ENCODE assay signal across 8 mouse cellular contexts in the genomic region with DNA sequence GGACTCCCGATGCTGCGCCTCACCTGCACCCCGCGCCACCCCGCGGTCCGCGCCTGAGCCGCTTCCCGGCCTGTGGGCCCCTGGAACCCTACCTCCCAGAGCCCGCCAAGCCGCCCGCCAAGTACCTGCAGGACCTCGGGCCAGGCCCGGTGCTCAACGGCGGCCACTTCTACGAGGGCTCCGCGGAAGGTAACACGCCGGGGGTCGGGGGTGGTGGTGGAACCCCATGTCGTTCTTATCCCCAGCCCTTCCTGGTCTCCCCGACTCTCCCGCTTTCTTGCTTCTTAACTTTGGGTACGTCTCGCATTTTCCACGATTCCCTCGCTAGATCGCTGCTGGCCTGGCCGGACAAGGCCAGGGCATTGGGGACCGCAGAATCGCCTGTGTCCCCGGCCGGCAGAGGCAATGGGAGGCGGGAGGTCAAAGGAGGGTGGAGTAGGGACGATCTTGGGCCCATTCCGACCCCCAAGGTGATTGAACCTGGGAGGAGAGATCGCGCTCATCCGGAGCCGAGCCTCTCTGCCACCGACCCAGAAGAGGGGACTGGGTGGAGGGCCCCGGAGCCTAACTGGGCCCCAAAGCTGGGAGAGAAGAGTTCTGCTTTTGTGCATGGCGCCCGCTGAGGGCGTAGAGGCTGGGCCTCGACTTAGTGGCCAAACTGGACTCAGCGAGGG. TPM values are rescaled to one million over a fixed set of nuclear protein-coding genes. Genes with fewer than 3 reads are reported as not detected.
DNase-seq lines count a peak whose midpoint lies in the region; ATAC-seq and TF ChIP-seq lines count a peak whose summit lies in the region.

No protein-coding gene starts in this region.

- TF ChIP-seq POLR2A in heart, adult 2 months (IDR thresholded peaks at IDR 0.05; ENCODE audit: insufficient read depth, low read depth, low read length) = no peak

- peaks cover 40% of the 10 kb centered on the region for H3K27me3 ChIP-seq in heart, adult 2 months (ENCODE audit: control insufficient read depth, insufficient read depth, low read length)
- H3K27me3 ChIP-seq in hindbrain, embryonic 12.5 days = peaks cover 91% of the 10 kb centered on the region
- H3K27me3 ChIP-seq in midbrain, embryonic 13.5 days = peaks cover 91% of the 10 kb centered on the region

- H3K79me2 ChIP-seq in heart, adult 2 months (replicated peaks; ENCODE audit: control insufficient read depth, insufficient read depth, low read length) = no peaks in the 10 kb centered on the region

- H3K27ac ChIP-seq in heart, adult 2 months = no peak overlapping the region
- H3K27ac ChIP-seq in hindbrain, embryonic 12.5 days = no peak overlapping the region
- H3K27ac ChIP-seq in midbrain, embryonic 13.5 days = no peak overlapping the region

- peak overlapping the region; percentile 66 for H3K4me2 ChIP-seq in hindbrain, embryonic 12.5 days (replicated peaks)
- H3K4me2 ChIP-seq in midbrain, embryonic 13.5 days (replicated peaks) = peak overlapping the region; percentile 60

- no peak overlapping the region for H3K9ac ChIP-seq in heart, adult 2 months (ENCODE audit: low read depth, low read length)
- peak overlapping the region; percentile 54 for H3K9ac ChIP-seq in hindbrain, embryonic 12.5 days
- peak overlapping the region; percentile 53 for H3K9ac ChIP-seq in midbrain, embryonic 13.5 days (replicated peaks)

- H3K36me3 ChIP-seq in heart, adult 2 months (ENCODE audit: control insufficient read depth, insufficient read depth, low read length) = no peaks in the 10 kb centered on the region
- H3K36me3 ChIP-seq in hindbrain, embryonic 12.5 days = no peaks in the 10 kb centered on the region
- H3K36me3 ChIP-seq in midbrain, embryonic 13.5 days = no peaks in the 10 kb centered on the region

- 0 out of 2 replicates have a peak, but pooled peaks have one; percentile 10 for ATAC-seq in hindbrain, embryonic 12.5 days (ENCODE audit: low FRiP score)
- peak; percentile 38; the same call in 1 of the 2 replicates for ATAC-seq in midbrain, embryonic 13.5 days

- no peak for TF ChIP-seq CTCF in heart, adult 2 months (IDR thresholded peaks at IDR 0.05)

- no peak for TF ChIP-seq EP300 in heart, adult 2 months (IDR thresholded peaks at IDR 0.05; ENCODE audit: insufficient read depth, low read depth, low read length)

- H3K4me1 ChIP-seq in heart, adult 2 months (ENCODE audit: control insufficient read depth, insufficient read depth, low read length) = peaks cover 1% of the 10 kb centered on the region; the same call in 1 of the 2 replicates
- peaks cover 18% of the 10 kb centered on the region for H3K4me1 ChIP-seq in hindbrain, embryonic 12.5 days
- peaks cover 22% of the 10 kb centered on the region for H3K4me1 ChIP-seq in midbrain, embryonic 13.5 days (replicated peaks)

- intact Hi-C loops in heart, adult 2 months (cut with DNase I) = no loop called here
- intact Hi-C loops in heart, postnatal 25 days (cut with DNase I) = no loop called here
- intact Hi-C loops in left cerebral cortex, postnatal 36 days (cut with DNase I) = loop anchor here (10.0 kb wide), 1 partner anchor 241 kb away; no protein-coding TSS in a partner anchor

- no peaks in the 10 kb centered on the region for H3K9me3 ChIP-seq in hindbrain, embryonic 12.5 days (replicated peaks)
- H3K9me3 ChIP-seq in midbrain, embryonic 13.5 days = no peaks in the 10 kb centered on the region

- peak overlapping the region; percentile 14; the same call in 1 of the 2 replicates for H3K4me3 ChIP-seq in heart, adult 2 months
- H3K4me3 ChIP-seq in hindbrain, embryonic 12.5 days = peak overlapping the region; percentile 37
- H3K4me3 ChIP-seq in midbrain, embryonic 13.5 days (replicated peaks) = peak overlapping the region; percentile 38

- peak in 1 of 2 experiments; percentile 45 for DNase-seq in heart, adult 2 months
- no peak for DNase-seq in heart, postnatal 25 days (ENCODE audit: low spot score)
- peak; percentile 57 for DNase-seq in embryo, embryonic 11 days
- no peak for DNase-seq in left cerebral cortex, postnatal 36 days (ENCODE audit: low spot score in 2 of 2)
- DNase-seq in ovary, adult 18-20 months (ENCODE audit: low spot score) = no peak
- DNase-seq in adipocyte (ENCODE audit: low spot score) = no peak

- WGBS in heart, adult 2 months = 3% methylated on average over 49 of the region's 50 CpGs
- under 1% methylated on average over 50 of the region's 50 CpGs for WGBS in hindbrain, embryonic 12.5 days
- under 1% methylated on average over 50 of the region's 50 CpGs for WGBS in midbrain, embryonic 13.5 days

RNA-seq across cellular contexts. Expression of a gene that starts 0.6 kb away (rescaled TPM):
- not detected for total RNA-seq in heart, adult 2 months (2021)
- polyA plus RNA-seq in heart, adult 2 months (2012; rRNA removed) = not detected in 2 replicates
- total RNA-seq in heart, postnatal 25 days (2021) = not detected
- 0.40 and 0.60 TPM in 2 replicates for polyA plus RNA-seq in hindbrain, embryonic 12.5 days (2016; fragmentation: Nextera tagmentation; extraction: Ambion mirVana)
- polyA plus RNA-seq in midbrain, embryonic 13.5 days (2015; fragmentation: Nextera tagmentation; extraction: Ambion mirVana) = 0.49 and 1.2 TPM in 2 replicates
- 1 to 10 TPM in 1 of 2 experiments, under 1 TPM in 1; 0.96 to 1.5 TPM for total RNA-seq in left cerebral cortex, postnatal 36 days (2021)

RNA-seq across cellular contexts. Expression of a gene that starts 35.7 kb away (rescaled TPM):
- total RNA-seq in heart, adult 2 months (2021) = not detected
- not detected in 2 replicates for polyA plus RNA-seq in heart, adult 2 months (2012; rRNA removed)
- not detected for total RNA-seq in heart, postnatal 25 days (2021)
- not detected in 2 replicates for polyA plus RNA-seq in hindbrain, embryonic 12.5 days (2016; fragmentation: Nextera tagmentation; extraction: Ambion mirVana)
- not detected in 2 replicates for polyA plus RNA-seq in midbrain, embryonic 13.5 days (2015; fragmentation: Nextera tagmentation; extraction: Ambion mirVana)
- total RNA-seq in left cerebral cortex, postnatal 36 days (2021) = not detected

RNA-seq across cellular contexts. Expression of a gene that starts 36.1 kb away (rescaled TPM):
- total RNA-seq in heart, adult 2 months (2021) = 10 to 100 TPM; 19.9 to 21.2 TPM
- polyA plus RNA-seq in heart, adult 2 months (2012; rRNA removed) = 35.1 and 46.6 TPM in 2 replicates
- 10 to 100 TPM; 18.8 to 21.9 TPM for total RNA-seq in heart, postnatal 25 days (2021)
- 122 and 126 TPM in 2 replicates for polyA plus RNA-seq in hindbrain, embryonic 12.5 days (2016; fragmentation: Nextera tagmentation; extraction: Ambion mirVana)
- 152 and 156 TPM in 2 replicates for polyA plus RNA-seq in midbrain, embryonic 13.5 days (2015; fragmentation: Nextera tagmentation; extraction: Ambion mirVana)
- total RNA-seq in left cerebral cortex, postnatal 36 days (2021) = 10 to 100 TPM; 58.0 to 63.7 TPM

RNA-seq across cellular contexts. Expression of a gene that starts 40.5 kb away (rescaled TPM):
- not detected for total RNA-seq in heart, adult 2 months (2021)
- polyA plus RNA-seq in heart, adult 2 months (2012; rRNA removed) = 0.12 TPM in 1 of 2 replicates, not detected in the other
- total RNA-seq in heart, postnatal 25 days (2021) = not detected
- polyA plus RNA-seq in hindbrain, embryonic 12.5 days (2016; fragmentation: Nextera tagmentation; extraction: Ambion mirVana) = not detected in 2 replicates
- polyA plus RNA-seq in midbrain, embryonic 13.5 days (2015; fragmentation: Nextera tagmentation; extraction: Ambion mirVana) = not detected in 2 replicates
- not detected for total RNA-seq in left cerebral cortex, postnatal 36 days (2021)
